Mouse (Mus musculus) liver, embryonic 12.5 days (tissue): ENCODE measurements around the gene Gm29609. TPM values are rescaled to one million over a fixed set of nuclear protein-coding genes. Genes with fewer than 3 reads are reported as not detected.

Experiments
- ATAC-seq: fragments of 200-750 bp; cut with Nextera tagmentation; 2 replicates; pipeline ENCODE4 v1.8.0; 2017; ENCODE audit warnings: moderate number of reproducible peaks, mild to moderate bottlenecking, moderate library complexity
- H3K27ac ChIP-seq: fragments of 300-500 bp; sonication (generic); 2 replicates; pipeline ENCODE4 v1.5.1; 2016; ENCODE audit warnings: mild to moderate bottlenecking
- H3K27me3 ChIP-seq: fragments of 300-500 bp; sonication (generic); replicated peaks from 2 replicates; pipeline ENCODE4 v1.6.1; 2016; ENCODE audit warnings: mild to moderate bottlenecking, moderate library complexity
- H3K36me3 ChIP-seq: fragments of 300-500 bp; sonication (generic); 2 replicates; pipeline ENCODE4 v1.6.1; 2016; ENCODE audit warnings: mild to moderate bottlenecking, moderate library complexity
- H3K4me1 ChIP-seq: fragments of 300-500 bp; sonication (generic); 2 replicates; pipeline ENCODE4 v1.6.1; 2016
- H3K4me2 ChIP-seq: fragments of 300-500 bp; sonication (generic); 2 replicates; pipeline ENCODE4 v1.6.1; 2016; ENCODE audit warnings: mild to moderate bottlenecking, moderate library complexity
- H3K4me3 ChIP-seq: fragments of 300-500 bp; sonication (generic); 2 replicates; pipeline ENCODE4 v1.5.1; 2016; ENCODE audit warnings: mild to moderate bottlenecking, moderate library complexity
- H3K9ac ChIP-seq: fragments of 300-500 bp; sonication (generic); 2 replicates; pipeline ENCODE4 v1.6.1; 2016; ENCODE audit warnings: mild to moderate bottlenecking, moderate library complexity
- H3K9me3 ChIP-seq: fragments of 300-500 bp; sonication (generic); replicated peaks from 2 replicates; pipeline ENCODE4 v1.6.1; 2016; ENCODE audit warnings: mild to moderate bottlenecking, moderate library complexity
- WGBS: fragments of 180-500 bp; shearing (Covaris S2); methylation state at CpG from one replicate; pipeline ENCODE4 v1.1.7; 2016; ENCODE audit not compliant: insufficient replicate concordance; 5-methylcytosine and 5-hydroxymethylcytosine counted together
- polyA plus RNA-seq: library from polyadenylated mRNA; unstranded; fragments of >200 nt; fragmentation: Nextera tagmentation; extraction: Ambion mirVana; gene quantifications from 2 replicates; pipeline ENCODE4 v1.2.1, GENCODE M21; 2016

Gm29609 gene
- polyA plus RNA-seq, 1 experiment from 2014 or later, result 1.3 TPM

DNA sequence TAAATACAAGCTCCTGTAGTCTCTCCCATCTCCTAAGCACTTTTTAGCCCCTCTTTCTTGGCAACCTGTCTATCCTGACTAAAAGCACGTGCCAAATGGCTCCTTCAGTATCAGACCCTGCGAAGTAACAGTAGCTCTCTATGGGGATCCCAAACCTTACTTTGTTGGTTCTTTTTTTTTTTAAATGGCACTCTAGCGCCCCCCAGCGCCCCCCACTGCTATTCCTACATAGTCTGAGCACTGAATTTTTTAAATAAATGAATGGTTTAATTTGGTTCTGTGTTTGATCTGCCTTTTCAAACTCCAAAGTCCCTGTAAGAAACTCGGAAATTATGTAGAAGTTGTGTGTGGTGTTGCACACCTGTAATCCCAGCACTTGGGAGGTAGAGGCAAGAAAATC lies 53.7 kb downstream of the Gm29609 start:
- H3K27ac ChIP-seq, result no peak overlapping the region
- H3K4me2 ChIP-seq, result no peak overlapping the region
- H3K27me3 ChIP-seq, result peaks cover 13% of the 10 kb centered on the region; the same call in 1 of the 2 replicates
- no peak for ATAC-seq
- H3K4me3 ChIP-seq, result no peak overlapping the region
- no peaks in the 10 kb centered on the region for H3K9me3 ChIP-seq
- WGBS, result 27% methylated on average over 5 of the region's 5 CpGs
- no peak overlapping the region for H3K9ac ChIP-seq
- no peaks in the 10 kb centered on the region for H3K4me1 ChIP-seq
- H3K36me3 ChIP-seq, result no peaks in the 10 kb centered on the region

GRCm38 (mm10) chr5:31123481-31123880 lies 56.2 kb downstream of the Gm29609 start:
- no peaks in the 10 kb centered on the region for H3K4me1 ChIP-seq
- H3K9ac ChIP-seq, result no peak overlapping the region
- no peaks in the 10 kb centered on the region for H3K36me3 ChIP-seq
- H3K9me3 ChIP-seq, result no peaks in the 10 kb centered on the region
- peaks cover 7% of the 10 kb centered on the region; the same call in 1 of the 2 replicates for H3K27me3 ChIP-seq
- 36% methylated on average over 2 of the region's 2 CpGs for WGBS
- H3K4me2 ChIP-seq, result no peak overlapping the region
- no peak for ATAC-seq
- H3K4me3 ChIP-seq, result no peak overlapping the region
- H3K27ac ChIP-seq, result no peak overlapping the region

DNA sequence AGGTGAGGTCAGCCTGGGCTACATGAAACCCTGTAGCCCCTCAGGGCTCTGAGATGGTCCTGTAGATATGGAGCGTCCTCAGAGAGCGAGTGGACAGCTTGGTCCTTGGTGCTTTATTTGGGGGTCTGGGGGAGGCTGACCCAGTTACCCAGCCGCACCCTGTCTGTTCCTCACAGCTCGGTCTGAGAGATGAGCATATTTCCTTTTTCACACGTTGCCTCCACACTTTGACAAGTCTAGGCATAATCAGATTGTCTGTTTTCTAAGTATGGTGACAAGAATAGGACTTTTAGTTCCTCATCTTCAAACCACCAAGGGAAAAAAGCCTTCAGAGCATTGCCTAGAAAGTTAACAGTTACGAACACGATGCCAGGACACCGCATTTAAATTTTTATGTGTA lies 58.6 kb downstream of the Gm29609 start:
- no peak for ATAC-seq

GRCm38 (mm10) chr5:31116912-31117311 lies 62.8 kb downstream of the Gm29609 start:
- Histone ChIP-seq H3K27ac (no peak overlapping the region), H3K4me2 (no peak overlapping the region), H3K9ac (no peak overlapping the region), H3K27me3 (peaks cover 20% of the 10 kb centered on the region), H3K36me3 (no peaks in the 10 kb centered on the region), H3K4me1 (no peaks in the 10 kb centered on the region), H3K9me3 (no peaks in the 10 kb centered on the region), H3K4me3 (no peak overlapping the region)
- WGBS, result 26% methylated on average over 10 of the region's 10 CpGs
- ATAC-seq, result no peak

More for the DNA sequence above, 58.6 kb downstream of the Gm29609 start:
- H3K4me1 ChIP-seq, result no peaks in the 10 kb centered on the region
- H3K4me2 ChIP-seq, result no peak overlapping the region
- WGBS, result 42% methylated on average over 8 of the region's 8 CpGs
- no peaks in the 10 kb centered on the region for H3K9me3 ChIP-seq
- no peaks in the 10 kb centered on the region for H3K36me3 ChIP-seq
- no peak overlapping the region for H3K27ac ChIP-seq
- H3K4me3 ChIP-seq, result no peak overlapping the region
- H3K27me3 ChIP-seq, result peaks cover 18% of the 10 kb centered on the region
- H3K9ac ChIP-seq, result no peak overlapping the region

DNA sequence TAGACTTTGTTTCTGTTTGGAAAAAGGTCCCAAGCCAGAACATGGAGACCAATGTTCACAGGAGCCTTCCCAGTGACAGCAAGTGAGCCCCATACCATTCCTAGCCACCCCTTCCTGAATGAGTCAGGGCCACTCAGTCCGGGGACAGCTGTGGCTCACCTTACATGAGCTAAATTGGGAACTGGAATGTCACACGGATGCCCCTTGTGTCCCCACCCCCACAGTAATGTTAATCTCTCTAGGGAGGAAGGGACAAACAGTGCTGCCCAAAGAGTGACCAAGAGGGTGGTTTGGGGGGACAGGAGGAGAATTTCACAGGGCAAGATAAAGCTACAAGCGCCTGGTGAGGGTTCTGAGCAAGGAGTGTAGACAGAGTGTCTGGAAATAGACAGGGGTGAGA lies 63.4 kb downstream of the Gm29609 start, which contains the start of gene Trim54:
TSS of gene Trim54 (plus strand) at position 359 of the 400 bp plus-strand sequence.
- peaks cover 24% of the 10 kb centered on the region for H3K27me3 ChIP-seq
- no peak for ATAC-seq
- H3K27ac ChIP-seq, result no peak within 1 kb of the TSS
- H3K4me2 ChIP-seq, result no peak within 1 kb of the TSS
- H3K4me3 ChIP-seq, result no peak within 1 kb of the TSS
- no peaks in the 10 kb centered on the region for H3K9me3 ChIP-seq
- 21% methylated on average over 3 of the region's 3 CpGs for WGBS
- no peak within 1 kb of the TSS for H3K9ac ChIP-seq
- H3K36me3 ChIP-seq, result no peaks in the 10 kb centered on the region
- no peaks in the 10 kb centered on the region for H3K4me1 ChIP-seq

- H3K4me3 ChIP-seq, result no peak overlapping the region
- no peaks in the 10 kb centered on the region for H3K36me3 ChIP-seq
- ATAC-seq, result no peak
- H3K4me1 ChIP-seq, result no peaks in the 10 kb centered on the region
- 21% methylated on average over 7 of the region's 7 CpGs for WGBS
- H3K9me3 ChIP-seq, result no peaks in the 10 kb centered on the region
- H3K27me3 ChIP-seq, result peaks cover 25% of the 10 kb centered on the region
- no peak overlapping the region for H3K27ac ChIP-seq
- H3K4me2 ChIP-seq, result no peak overlapping the region
- no peak overlapping the region for H3K9ac ChIP-seq
Measured at GRCm38 (mm10) chr5:31110781-31111180, 68.9 kb downstream of the Gm29609 start.

- no peak for ATAC-seq
- Histone ChIP-seq H3K4me3 (no peak within 1 kb of the TSS), H3K36me3 (no peaks in the 10 kb centered on the region), H3K27ac (no peak within 1 kb of the TSS), H3K4me2 (no peak within 1 kb of the TSS), H3K9ac (no peak within 1 kb of the TSS), H3K4me1 (no peaks in the 10 kb centered on the region), H3K27me3 (peaks cover 36% of the 10 kb centered on the region), H3K9me3 (no peaks in the 10 kb centered on the region)
- 81% methylated on average over 18 of the region's 18 CpGs for WGBS
Measured at GRCm38 (mm10) chr5:31108000-31108490, 71.7 kb downstream of the Gm29609 start, which contains the start of gene Slc30a3. Gene Slc30a3, minus strand, starts transcription at chr5:31108237.

DNA sequence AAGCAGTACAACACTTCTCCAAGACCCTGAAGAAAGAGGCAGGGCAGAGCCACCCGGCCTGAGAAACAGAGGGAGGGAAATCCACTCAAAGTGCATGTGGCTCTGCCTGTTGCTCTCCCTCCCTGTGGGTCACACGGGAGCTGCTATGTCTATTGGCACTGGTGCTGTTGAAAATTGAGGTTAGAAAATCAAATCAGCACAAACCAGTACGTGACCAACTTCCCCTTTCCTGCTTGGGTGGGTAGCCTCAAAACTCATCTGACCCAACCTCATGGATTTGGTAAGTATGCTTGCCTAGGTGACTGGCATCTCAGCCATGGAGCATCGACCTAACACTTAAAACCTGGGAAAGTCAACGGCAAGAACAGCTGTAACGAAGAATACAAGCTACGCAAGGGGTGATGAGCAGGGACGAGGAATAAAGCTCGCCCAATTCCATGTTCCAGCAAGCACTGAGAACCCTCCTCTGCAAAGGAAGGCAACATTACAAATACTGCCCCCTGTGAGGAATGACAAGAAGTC lies 73.8 kb downstream of the Gm29609 start, which contains the start of gene Dnajc5g:
TSS of gene Dnajc5g (plus strand) at position 472 of the 522 bp plus-strand sequence.
- H3K4me3 ChIP-seq, result no peak within 1 kb of the TSS
- no peak within 1 kb of the TSS for H3K4me2 ChIP-seq
- no peak within 1 kb of the TSS for H3K27ac ChIP-seq
- 62% methylated on average over 9 of the region's 9 CpGs for WGBS
- no peak within 1 kb of the TSS for H3K9ac ChIP-seq
- no peaks in the 10 kb centered on the region for H3K4me1 ChIP-seq
- H3K27me3 ChIP-seq, result peaks cover 30% of the 10 kb centered on the region
- H3K9me3 ChIP-seq, result no peaks in the 10 kb centered on the region
- no peak for ATAC-seq
- no peaks in the 10 kb centered on the region for H3K36me3 ChIP-seq

DNA sequence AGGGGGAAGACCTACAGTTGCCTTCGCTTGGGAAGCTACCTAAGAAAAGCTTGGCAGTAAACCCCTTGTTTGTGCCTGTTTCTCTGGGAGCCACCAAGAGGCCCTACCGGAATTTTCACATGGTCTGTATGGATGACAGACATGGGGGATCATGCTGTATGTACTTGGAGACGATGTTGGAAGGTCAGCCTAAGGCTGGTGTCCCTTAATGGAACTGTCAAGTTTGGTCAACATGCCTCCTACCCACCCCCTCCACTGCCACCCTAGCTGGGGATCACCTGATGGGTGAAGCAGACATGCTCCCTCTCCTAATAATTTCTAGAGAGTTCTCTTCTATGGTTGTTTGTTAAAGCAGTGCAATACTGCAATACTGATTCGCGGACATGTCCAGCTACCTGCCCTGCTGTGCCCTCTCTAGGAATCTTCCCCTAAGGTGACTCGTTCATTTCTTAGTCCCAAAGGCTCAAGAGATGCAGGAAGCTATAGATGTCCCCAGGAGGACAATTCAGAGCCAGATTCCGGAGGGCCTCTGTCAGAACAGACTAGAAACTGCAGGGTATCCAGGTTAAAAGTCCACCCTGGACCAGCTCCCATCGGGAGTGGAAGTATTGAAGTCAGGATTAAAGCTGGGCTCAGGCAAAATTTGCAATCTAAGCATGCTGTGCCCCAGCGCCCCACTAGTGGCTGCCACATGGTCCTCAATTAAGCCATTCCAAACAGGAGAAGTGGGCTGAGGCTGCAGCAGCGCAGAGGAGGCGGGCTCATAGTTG lies 83.8 kb downstream of the Gm29609 start:
- WGBS, result 32% methylated on average over 11 of the region's 11 CpGs
- no peak overlapping the region for H3K9ac ChIP-seq
- peaks cover 91% of the 10 kb centered on the region for H3K27me3 ChIP-seq
- H3K9me3 ChIP-seq, result no peaks in the 10 kb centered on the region
- H3K4me3 ChIP-seq, result peak overlapping the region; percentile 40; the same call in 1 of the 2 replicates
- no peaks in the 10 kb centered on the region for H3K36me3 ChIP-seq
- H3K4me2 ChIP-seq, result peak overlapping the region; percentile 64
- no peak for ATAC-seq
- peaks cover 29% of the 10 kb centered on the region for H3K4me1 ChIP-seq
- H3K27ac ChIP-seq, result no peak overlapping the region

DNA sequence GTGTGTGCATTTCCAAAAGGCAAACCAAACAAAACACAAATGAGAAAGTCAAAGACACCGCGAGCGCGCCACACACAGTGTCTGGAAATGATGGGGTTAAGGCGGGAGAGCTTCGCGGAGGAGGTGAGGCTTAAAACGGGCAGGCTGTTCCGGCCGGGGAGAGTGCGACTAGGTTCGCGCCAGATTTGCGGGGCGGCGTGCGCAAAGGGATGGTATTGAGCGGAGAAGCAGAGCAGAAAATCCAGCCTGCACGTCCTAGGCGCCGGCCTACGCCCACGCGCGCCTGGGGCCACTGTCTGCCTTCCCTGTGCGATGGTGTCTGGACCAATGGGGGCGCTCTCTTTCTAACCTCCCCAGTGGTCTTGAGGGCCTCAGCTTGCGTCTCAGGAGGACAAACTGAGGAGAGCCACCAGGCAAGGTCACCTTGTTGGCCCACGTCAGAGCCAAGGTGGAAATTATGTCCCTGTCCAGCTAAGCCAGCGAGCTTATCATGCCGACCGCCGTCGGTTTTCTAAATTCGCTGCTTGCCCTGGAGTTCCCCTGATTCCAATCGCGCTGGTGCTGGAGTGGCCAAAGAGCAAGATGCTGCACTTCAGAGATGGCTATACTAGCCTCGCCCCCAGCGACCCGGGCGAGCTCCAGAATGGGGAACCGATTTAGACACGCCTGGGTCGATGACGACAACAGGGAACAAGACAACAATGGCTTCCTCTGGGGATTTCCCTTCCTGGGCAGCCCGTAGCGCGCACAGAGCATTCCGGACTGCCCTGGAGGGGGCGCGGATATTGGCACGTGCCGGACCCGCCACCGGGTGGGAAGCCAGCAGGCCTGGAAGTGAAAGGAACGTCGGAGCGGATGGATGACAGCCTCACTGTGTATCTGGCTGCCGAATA lies 84.7 kb downstream of the Gm29609 start:
- Histone ChIP-seq H3K27me3 (peaks cover 99% of the 10 kb centered on the region), H3K27ac (no peak overlapping the region), H3K9me3 (no peaks in the 10 kb centered on the region), H3K4me1 (peaks cover 29% of the 10 kb centered on the region), H3K4me2 (peak overlapping the region; percentile 64), H3K4me3 (peak overlapping the region; percentile 40), H3K9ac (no peak overlapping the region), H3K36me3 (no peaks in the 10 kb centered on the region)
- ATAC-seq, result 0 out of 2 replicates have a peak, but pooled peaks have one; percentile 28
- 1% methylated on average over 59 of the region's 59 CpGs for WGBS
